Mouse (Mus musculus) lung, adult 18-20 months (tissue): Measurements from ENCODE around the gene Mrpl10.

ENCODE experiments used
- DNase-seq, 2 experiments: peaks; one replicate each; pipeline ENCODE4 v3.0.0; 2022; ENCODE audit warnings: mixed read lengths in 2 of 2

Mrpl10 gene

GRCm38 (mm10) chr11:97069770-97070169 is 28.4 kb downstream of the Mrpl10 start:
- DNase-seq = no peak

GRCm38 (mm10) chr11:97071129-97071528 is 29.8 kb downstream of the Mrpl10 start:
- no peak for DNase-seq

DNA sequence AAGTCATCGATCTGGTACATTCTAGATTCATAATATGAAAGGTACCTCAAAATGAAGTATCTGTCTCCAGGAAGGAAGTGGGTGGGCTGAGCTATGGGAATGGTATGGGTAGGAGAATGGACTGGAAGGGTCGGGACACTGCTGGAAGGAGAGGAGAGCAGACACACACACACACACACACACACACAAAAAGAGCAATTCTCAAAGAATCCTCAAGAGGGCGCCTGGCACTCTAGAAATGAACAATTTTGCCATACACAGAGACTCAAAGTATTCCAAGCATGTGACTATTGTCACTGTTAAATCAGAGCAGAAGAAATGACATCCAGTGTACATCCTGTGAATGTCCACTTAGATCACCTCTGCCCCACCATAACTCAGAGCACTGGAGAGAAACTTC is 31.2 kb downstream of the Mrpl10 start:
- DNase-seq = peak in 1 of 2 experiments; percentile 17

DNA sequence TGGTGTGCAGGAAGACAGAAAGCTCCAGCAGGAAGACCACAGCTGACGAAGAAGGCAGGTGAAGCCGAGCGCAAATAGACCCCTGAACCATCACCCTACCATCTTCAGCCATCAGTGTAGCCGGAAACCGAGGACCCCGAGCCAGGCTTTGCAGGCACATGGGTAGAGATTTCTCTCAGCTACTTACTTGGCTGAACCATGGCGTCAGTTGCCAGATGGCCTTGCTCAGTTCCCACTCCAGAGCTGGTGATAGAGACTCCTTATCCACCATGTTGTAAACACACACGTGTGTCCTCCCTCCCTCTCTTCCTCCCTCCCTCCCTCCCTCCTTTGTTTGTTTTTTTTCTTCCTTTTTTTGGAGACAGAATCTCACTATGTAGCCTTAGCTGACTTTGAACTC is 32.9 kb downstream of the Mrpl10 start:
- no peak for DNase-seq

DNA sequence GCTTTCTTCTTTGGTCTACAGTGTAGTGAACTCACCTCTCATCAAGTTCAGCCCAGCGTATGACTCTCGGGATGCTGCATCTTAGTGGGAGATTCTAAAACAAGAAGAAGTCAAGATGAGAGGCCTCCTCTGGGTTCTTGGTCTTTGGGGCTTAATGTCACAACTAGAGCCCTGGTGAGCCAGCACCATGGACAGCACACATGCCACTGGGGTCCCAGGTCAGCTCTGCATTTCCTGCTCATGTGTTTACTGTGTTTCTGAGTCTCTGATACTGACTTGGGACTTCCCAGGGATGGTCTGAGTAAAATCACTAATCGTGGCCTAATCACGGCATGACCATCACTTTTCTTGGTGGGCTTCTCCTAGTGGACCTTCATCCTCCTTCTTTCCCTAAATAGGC is 37.4 kb downstream of the Mrpl10 start:
- no peak for DNase-seq

DNA sequence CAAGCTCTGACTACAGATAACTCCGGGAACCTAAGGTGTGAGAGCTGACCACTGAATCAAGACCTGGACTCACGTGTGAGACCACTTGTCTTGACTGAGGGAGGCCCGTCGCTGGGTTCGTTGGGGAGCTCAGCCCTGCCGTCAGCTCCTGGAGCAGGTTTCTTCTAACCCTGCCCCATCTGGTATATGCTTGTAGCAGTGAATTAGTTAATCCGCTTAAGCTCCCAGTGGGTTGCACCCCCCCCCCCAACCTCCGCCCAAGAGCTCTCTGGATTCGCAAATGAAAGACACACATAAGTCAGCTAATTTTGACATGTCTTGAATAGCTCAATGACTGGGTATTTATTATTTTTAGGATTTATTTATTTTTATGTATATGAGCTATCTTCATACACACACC is 38.9 kb downstream of the Mrpl10 start:
- no peak for DNase-seq

GRCm38 (mm10) chr11:97082977-97083376 is 41.6 kb downstream of the Mrpl10 start:
- peak; percentile 53 to 63 for DNase-seq

GRCm38 (mm10) chr11:97083401-97084140 is 42.2 kb downstream of the Mrpl10 start:
- no peak for DNase-seq

- DNase-seq = no peak
These were observed 43.6 kb downstream of the Mrpl10 start for GRCm38 (mm10) chr11:97084821-97085505.

- DNase-seq = no peak
These were observed 45.0 kb downstream of the Mrpl10 start for GRCm38 (mm10) chr11:97086365-97086764.

GRCm38 (mm10) chr11:97094600-97094999 is 53.2 kb downstream of the Mrpl10 start:
- DNase-seq = no peak

DNA sequence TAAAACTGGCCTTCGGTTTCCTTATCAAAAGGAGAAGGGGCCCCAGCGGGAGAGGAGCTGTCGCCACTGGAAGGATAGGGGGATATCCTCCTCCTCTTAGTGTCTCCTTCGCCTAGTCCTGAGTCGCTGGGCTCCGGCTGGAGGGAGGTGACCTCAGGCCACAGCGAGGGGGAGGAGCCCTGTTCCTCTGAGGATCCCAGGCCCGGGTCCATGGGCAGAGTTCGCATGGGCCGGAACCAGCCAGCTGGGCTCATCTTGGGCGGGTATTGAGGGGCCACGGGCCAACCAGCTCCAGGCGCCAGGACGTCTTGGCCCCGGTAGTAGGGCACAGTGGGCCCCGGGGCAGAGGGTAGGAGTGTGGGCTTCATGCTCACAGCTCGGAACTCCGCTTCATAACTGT is 57.4 kb downstream of the Mrpl10 start:
- peak in 1 of 2 experiments; percentile 11 for DNase-seq
